Comparison of ENCODE assay signal across 8 mouse cellular contexts in the genomic region with DNA sequence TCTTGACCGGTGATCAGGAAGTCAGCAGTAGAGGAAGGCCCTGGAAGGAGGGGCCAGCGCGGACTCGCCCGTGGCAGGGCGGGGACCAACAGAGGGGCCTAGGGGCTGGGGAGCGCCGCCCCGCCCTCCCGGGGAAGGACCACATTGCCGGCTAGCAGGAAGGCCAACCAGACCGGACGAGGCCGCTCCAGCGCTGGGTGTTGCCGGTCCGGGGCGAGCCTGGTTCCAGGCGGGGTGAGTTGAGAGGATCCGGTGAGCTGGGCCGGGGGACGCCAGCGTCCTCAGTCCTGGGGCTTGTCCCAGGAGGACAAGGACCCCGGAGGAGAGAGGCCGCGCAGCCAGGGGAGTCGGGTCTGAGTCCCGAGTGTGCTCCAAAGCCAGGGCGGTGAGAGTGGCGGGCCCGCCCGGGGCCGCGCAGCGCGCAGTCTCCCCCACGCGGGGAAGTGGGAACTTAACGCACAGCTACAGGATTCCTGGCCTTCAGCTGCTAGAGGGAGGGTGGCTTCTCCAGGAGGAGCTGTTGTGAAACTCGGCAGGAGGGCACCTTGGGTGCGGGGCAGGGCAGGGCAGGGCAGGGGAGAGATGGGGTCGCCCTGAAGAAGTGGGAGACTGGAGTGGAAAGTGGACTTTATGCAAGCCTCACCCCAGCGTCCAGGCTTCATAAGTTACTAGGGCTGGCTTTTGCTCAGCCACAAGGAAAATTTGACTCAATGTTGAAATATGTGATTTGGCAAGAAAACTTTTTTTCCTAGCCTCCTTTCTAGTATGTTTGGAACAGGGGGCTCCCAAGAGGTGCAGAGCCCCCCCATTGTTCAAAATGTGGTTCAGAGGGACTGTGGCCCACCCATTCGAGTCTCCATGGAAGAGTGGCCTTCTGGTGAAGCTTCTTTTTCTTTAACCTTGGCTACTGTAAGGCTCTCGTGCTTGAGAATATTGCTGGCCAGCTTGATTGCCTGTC. TPM values are rescaled to one million over a fixed set of nuclear protein-coding genes. Genes with fewer than 3 reads are reported as not detected.
A peak's percentile ranks its signal among the peaks of the same experiment; 100 is the strongest.
DNase-seq lines count a peak whose midpoint lies in the region; ATAC-seq and TF ChIP-seq lines count a peak whose summit lies in the region.

No protein-coding gene starts in this region.

- peaks cover 11% of the 10 kb centered on the region; the same call in 1 of the 2 replicates for H3K36me3 ChIP-seq in heart, embryonic 11.5 days (ENCODE audit: control insufficient read depth, insufficient read depth, low read length)
- H3K36me3 ChIP-seq in kidney, embryonic 14.5 days (ENCODE audit: control insufficient read depth, insufficient read depth, low read length) = peaks cover 28% of the 10 kb centered on the region
- H3K36me3 ChIP-seq in liver, embryonic 14.5 days (replicated peaks; ENCODE audit: control insufficient read depth, insufficient read depth, low read depth) = peaks cover 20% of the 10 kb centered on the region
- H3K36me3 ChIP-seq in splenic B cell, adult 2 months (ENCODE audit: control insufficient read depth, insufficient read depth, low read length, poor library complexity, severe bottlenecking) = peaks cover 9% of the 10 kb centered on the region

- H3K4me1 ChIP-seq in heart, embryonic 11.5 days (ENCODE audit: control insufficient read depth, insufficient read depth, low read length) = peaks cover 31% of the 10 kb centered on the region
- peaks cover 26% of the 10 kb centered on the region for H3K4me1 ChIP-seq in kidney, embryonic 14.5 days (ENCODE audit: control insufficient read depth, insufficient read depth, low read length)
- H3K4me1 ChIP-seq in liver, embryonic 14.5 days (replicated peaks; ENCODE audit: control insufficient read depth in 2 of 2, insufficient read depth in 2 of 2, low read length in 1 of 2) = peaks cover 35 to 53% of the 10 kb centered on the region in 2 experiments

- peak; percentile 72 for DNase-seq in CD4-positive, CD25-positive, alpha-beta regulatory T cell, adult 2 months (ENCODE audit: low read depth, low spot score)
- peak; percentile 79 for DNase-seq in brain, embryonic 14.5 days (ENCODE audit: low read depth)
- peak; percentile 69 to 74 (median 73) for DNase-seq in liver, embryonic 14.5 days (ENCODE audit: low read depth in 3 of 3, low spot score in 3 of 3)
- peak; percentile 83 to 84 for DNase-seq in natural killer cell, adult 2 months (ENCODE audit: low spot score in 2 of 2)
- peak; percentile 74 for DNase-seq in splenic B cell, adult 2 months (ENCODE audit: low read depth, low spot score)

- peak; percentile 83 for ATAC-seq in erythroblast, adult 5-6 weeks (replicated peaks; ENCODE audit: low FRiP score, poor library complexity, severe bottlenecking)
- peak; percentile 96 for ATAC-seq in heart, embryonic 11.5 days (replicated peaks; ENCODE audit: insufficient number of reproducible peaks, low FRiP score, low TSS enrichment)
- peak; percentile 98 for ATAC-seq in kidney, embryonic 14.5 days (ENCODE audit: low FRiP score, low TSS enrichment)
- ATAC-seq in liver, embryonic 14.5 days (ENCODE audit: insufficient read depth) = peak; percentile 94

- no peaks in the 10 kb centered on the region for H3K9me3 ChIP-seq in heart, embryonic 11.5 days (replicated peaks; ENCODE audit: control insufficient read depth, low read length)
- no peaks in the 10 kb centered on the region for H3K9me3 ChIP-seq in kidney, embryonic 14.5 days (ENCODE audit: control insufficient read depth, low read length)
- no peaks in the 10 kb centered on the region for H3K9me3 ChIP-seq in liver, embryonic 14.5 days (ENCODE audit: control insufficient read depth, low read length)

- TF ChIP-seq EP300 in liver, embryonic 14.5 days (IDR thresholded peaks at IDR 0.05; ENCODE audit: low read depth) = no peak

- H3K9ac ChIP-seq in heart, embryonic 11.5 days (ENCODE audit: low read depth, low read length) = peak overlapping the region; percentile 87
- H3K9ac ChIP-seq in kidney, embryonic 14.5 days (ENCODE audit: low read depth, low read length) = peak overlapping the region; percentile 92
- H3K9ac ChIP-seq in liver, embryonic 14.5 days (replicated peaks) = peak overlapping the region; percentile 93

- 0 out of 2 replicates have a peak, but pooled peaks have one; percentile 11 for TF ChIP-seq POLR2A in brain, embryonic 14.5 days (IDR thresholded peaks at IDR 0.05; ENCODE audit: borderline replicate concordance, extremely low read depth, insufficient read depth, insufficient read length, poor library complexity, severe bottlenecking)

- no peaks in the 10 kb centered on the region for H3K27me3 ChIP-seq in heart, embryonic 11.5 days (ENCODE audit: control insufficient read depth, insufficient read depth, low read length)
- no peaks in the 10 kb centered on the region for H3K27me3 ChIP-seq in kidney, embryonic 14.5 days (ENCODE audit: control insufficient read depth, insufficient read depth, low read length)
- H3K27me3 ChIP-seq in liver, embryonic 14.5 days (ENCODE audit: control insufficient read depth, insufficient read depth, low read length) = no peaks in the 10 kb centered on the region
- H3K27me3 ChIP-seq in splenic B cell, adult 2 months (ENCODE audit: control insufficient read depth, insufficient read depth, low read length, poor library complexity, severe bottlenecking) = no peaks in the 10 kb centered on the region

- H3K27ac ChIP-seq in heart, embryonic 11.5 days (ENCODE audit: low read depth, low read length) = peak overlapping the region; percentile 91
- H3K27ac ChIP-seq in kidney, embryonic 14.5 days (ENCODE audit: low read depth, low read length) = peak overlapping the region; percentile 94
- peak overlapping the region; percentile 81 for H3K27ac ChIP-seq in liver, embryonic 14.5 days

- WGBS in heart, embryonic 11.5 days (ENCODE audit: insufficient replicate concordance) = 2% methylated on average over 45 of the region's 45 CpGs
- 2% methylated on average over 45 of the region's 45 CpGs for WGBS in kidney, embryonic 14.5 days
- under 1% methylated on average over 44 of the region's 45 CpGs for WGBS in liver, embryonic 14.5 days (ENCODE audit: insufficient replicate concordance)

- H3K4me3 ChIP-seq in heart, embryonic 11.5 days (ENCODE audit: low read depth, low read length) = peak overlapping the region; percentile 76
- peak overlapping the region; percentile 77 for H3K4me3 ChIP-seq in kidney, embryonic 14.5 days (ENCODE audit: low read length)
- peak overlapping the region; percentile 82 for H3K4me3 ChIP-seq in liver, embryonic 14.5 days (ENCODE audit: insufficient read depth in 1 of 2, low read depth in 2 of 2, low read length in 2 of 2)

- TF ChIP-seq CTCF in brain, embryonic 14.5 days (IDR thresholded peaks at IDR 0.05; ENCODE audit: borderline replicate concordance, extremely low read depth, insufficient read depth, insufficient read length) = no peak
- peak; percentile 57 for TF ChIP-seq CTCF in liver, embryonic 14.5 days (IDR thresholded peaks at IDR 0.05; ENCODE audit: low read depth)

- H3K4me2 ChIP-seq in heart, embryonic 11.5 days = peak overlapping the region; percentile 85
- peak overlapping the region; percentile 81 for H3K4me2 ChIP-seq in kidney, embryonic 14.5 days (replicated peaks; ENCODE audit: low read depth, low read length)
- H3K4me2 ChIP-seq in liver, embryonic 14.5 days (ENCODE audit: low read depth) = peak overlapping the region; percentile 73

RNA-seq across cellular contexts. Expression of a gene that starts 6.7 kb away (rescaled TPM):
- polyA plus RNA-seq in brain, embryonic 14.5 days (2012; rRNA removed) = 60.6 and 65.9 TPM in 2 replicates
- total RNA-seq in erythroblast, adult 5-6 weeks (2015; ENCODE audit: low replicate concordance) = 9.0 and 10.2 TPM in 2 replicates
- 11.4 and 17.0 TPM in 2 replicates for total RNA-seq in erythroblast, adult 5-6 weeks (2017; ENCODE audit: low replicate concordance)
- 32.9 and 39.1 TPM in 2 replicates for polyA plus RNA-seq in heart, embryonic 11.5 days (2014; fragmentation: Nextera tagmentation; extraction: Ambion mirVana)
- polyA plus RNA-seq in kidney, embryonic 14.5 days (2014; fragmentation: Nextera tagmentation; extraction: Ambion mirVana) = 43.8 and 55.3 TPM in 2 replicates
- polyA plus RNA-seq in liver, embryonic 14.5 days (2012; rRNA removed) = 22.8 and 23.7 TPM in 2 replicates
- polyA plus RNA-seq in liver, embryonic 14.5 days (2014; fragmentation: Nextera tagmentation; extraction: Ambion mirVana) = 22.6 and 25.7 TPM in 2 replicates

RNA-seq across cellular contexts. Expression of a gene that starts 27.4 kb away (rescaled TPM):
- polyA plus RNA-seq in brain, embryonic 14.5 days (2012; rRNA removed) = 0.19 and 0.26 TPM in 2 replicates
- total RNA-seq in erythroblast, adult 5-6 weeks (2015; ENCODE audit: low replicate concordance) = not detected in 2 replicates
- total RNA-seq in erythroblast, adult 5-6 weeks (2017; ENCODE audit: low replicate concordance) = not detected in 2 replicates
- polyA plus RNA-seq in heart, embryonic 11.5 days (2014; fragmentation: Nextera tagmentation; extraction: Ambion mirVana) = not detected in 2 replicates
- not detected in 2 replicates for polyA plus RNA-seq in kidney, embryonic 14.5 days (2014; fragmentation: Nextera tagmentation; extraction: Ambion mirVana)
- 0.03 and 0.08 TPM in 2 replicates for polyA plus RNA-seq in liver, embryonic 14.5 days (2012; rRNA removed)
- 0.05 and 0.10 TPM in 2 replicates for polyA plus RNA-seq in liver, embryonic 14.5 days (2014; fragmentation: Nextera tagmentation; extraction: Ambion mirVana)

RNA-seq across cellular contexts. Expression of a gene that starts 34.4 kb away (rescaled TPM):
- polyA plus RNA-seq in brain, embryonic 14.5 days (2012; rRNA removed) = 0.26 and 0.29 TPM in 2 replicates
- total RNA-seq in erythroblast, adult 5-6 weeks (2015; ENCODE audit: low replicate concordance) = not detected in 2 replicates
- not detected in 2 replicates for total RNA-seq in erythroblast, adult 5-6 weeks (2017; ENCODE audit: low replicate concordance)
- polyA plus RNA-seq in heart, embryonic 11.5 days (2014; fragmentation: Nextera tagmentation; extraction: Ambion mirVana) = not detected in 2 replicates
- not detected in 2 replicates for polyA plus RNA-seq in kidney, embryonic 14.5 days (2014; fragmentation: Nextera tagmentation; extraction: Ambion mirVana)
- polyA plus RNA-seq in liver, embryonic 14.5 days (2012; rRNA removed) = 0.01 TPM in 2 replicates
- polyA plus RNA-seq in liver, embryonic 14.5 days (2014; fragmentation: Nextera tagmentation; extraction: Ambion mirVana) = not detected in 2 replicates

RNA-seq across cellular contexts. Expression of a gene that starts 47.6 kb away (rescaled TPM):
- 23.8 and 34.9 TPM in 2 replicates for polyA plus RNA-seq in brain, embryonic 14.5 days (2012; rRNA removed)
- total RNA-seq in erythroblast, adult 5-6 weeks (2015; ENCODE audit: low replicate concordance) = 18.6 and 25.4 TPM in 2 replicates
- 14.8 and 28.9 TPM in 2 replicates for total RNA-seq in erythroblast, adult 5-6 weeks (2017; ENCODE audit: low replicate concordance)
- polyA plus RNA-seq in heart, embryonic 11.5 days (2014; fragmentation: Nextera tagmentation; extraction: Ambion mirVana) = 33.9 and 36.8 TPM in 2 replicates
- 27.6 and 51.1 TPM in 2 replicates for polyA plus RNA-seq in kidney, embryonic 14.5 days (2014; fragmentation: Nextera tagmentation; extraction: Ambion mirVana)
- 3.1 and 5.2 TPM in 2 replicates for polyA plus RNA-seq in liver, embryonic 14.5 days (2012; rRNA removed)
- 10.6 and 11.4 TPM in 2 replicates for polyA plus RNA-seq in liver, embryonic 14.5 days (2014; fragmentation: Nextera tagmentation; extraction: Ambion mirVana)

RNA-seq across cellular contexts. Expression of a gene that starts 53.8 kb away (rescaled TPM):
- not detected in 2 replicates for polyA plus RNA-seq in brain, embryonic 14.5 days (2012; rRNA removed)
- total RNA-seq in erythroblast, adult 5-6 weeks (2015; ENCODE audit: low replicate concordance) = not detected in 2 replicates
- not detected in 2 replicates for total RNA-seq in erythroblast, adult 5-6 weeks (2017; ENCODE audit: low replicate concordance)
- polyA plus RNA-seq in heart, embryonic 11.5 days (2014; fragmentation: Nextera tagmentation; extraction: Ambion mirVana) = not detected in 2 replicates
- polyA plus RNA-seq in kidney, embryonic 14.5 days (2014; fragmentation: Nextera tagmentation; extraction: Ambion mirVana) = not detected in 2 replicates
- polyA plus RNA-seq in liver, embryonic 14.5 days (2012; rRNA removed) = not detected in 2 replicates
- polyA plus RNA-seq in liver, embryonic 14.5 days (2014; fragmentation: Nextera tagmentation; extraction: Ambion mirVana) = not detected in 2 replicates

Comparison
In these comparisons a context has a peak if more than half of its experiments do, and no peak if none do; other contexts are left out.
1. Peak in every context shown above with its lines: DNase-seq, ATAC-seq, H3K4me3 ChIP-seq and H3K27ac ChIP-seq.